Mouse (Mus musculus): ENCODE measurements around the gene Arhgap32. TPM values are rescaled to one million over a fixed set of nuclear protein-coding genes. Genes with fewer than 3 reads are reported as not detected.
A peak's percentile ranks its signal among the peaks of the same experiment; 100 is the strongest.
"Not testable (repeated sequence)": the region's sequence is repeated elsewhere in the genome, so short reads cannot be mapped to it uniquely, and the experiment has no call there.

Arhgap32 gene
- total RNA-seq, 4 experiments from 2014 or later, result 213 to 272 (median 226) TPM

DNA sequence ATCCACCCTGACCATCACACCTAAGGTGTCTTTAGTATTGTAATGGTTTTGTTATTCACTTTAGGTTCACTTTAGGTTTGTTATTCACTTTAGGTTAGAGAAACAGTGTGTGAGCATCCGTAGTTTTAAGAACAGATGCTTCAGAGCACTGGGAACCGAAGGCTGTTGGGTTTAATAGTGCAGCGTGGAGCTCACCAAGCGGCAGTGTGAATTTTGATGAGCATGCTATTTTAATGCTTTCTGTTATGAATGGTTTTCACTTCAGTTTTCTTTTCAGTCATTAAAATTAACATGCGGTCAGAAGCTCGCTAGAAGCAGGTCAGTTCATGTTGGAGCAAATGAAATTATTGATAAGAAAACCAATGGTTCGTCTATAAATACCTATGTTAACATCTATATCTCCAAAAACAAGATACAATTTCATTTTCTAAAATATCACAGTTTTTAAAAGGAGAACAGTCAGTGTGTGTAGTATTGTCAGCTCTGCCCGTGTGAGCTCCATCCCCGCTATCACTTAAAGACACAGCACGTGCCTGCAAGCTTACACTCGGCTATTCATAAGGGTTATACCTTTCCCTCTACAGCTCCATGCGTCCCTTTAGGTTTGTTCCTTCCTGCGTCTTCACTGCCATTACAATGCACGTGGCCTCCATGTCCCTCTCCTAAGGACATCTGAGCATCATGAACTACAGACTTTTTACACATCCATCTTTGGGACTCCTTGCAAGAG is 21.9 kb downstream of the Arhgap32 start:
- DNase-seq (ENCODE audit: low spot score in 2 of 2), result no peak

DNA sequence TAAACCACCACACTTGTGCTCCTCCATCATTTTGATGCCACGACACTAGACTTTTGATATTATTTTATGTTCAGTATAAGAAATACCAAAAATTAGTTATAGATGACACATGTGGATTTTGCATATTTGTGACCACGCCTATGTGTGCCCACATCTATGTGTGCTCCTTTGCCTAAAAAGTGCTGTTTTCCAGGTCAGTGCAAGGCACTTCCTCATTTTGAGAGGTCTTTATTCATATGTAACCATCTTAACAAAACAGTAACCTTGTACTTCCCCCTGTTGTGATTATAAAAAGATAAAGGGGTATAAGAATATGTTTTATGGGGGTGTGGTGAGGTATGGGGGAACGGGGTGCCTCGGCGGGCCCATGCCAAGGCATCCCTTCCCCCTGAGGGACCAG is 22.7 kb downstream of the Arhgap32 start:
- DNase-seq (ENCODE audit: low spot score in 2 of 2), result no peak

GRCm38 (mm10) chr9:32139641-32140040 is 23.7 kb downstream of the Arhgap32 start:
- DNase-seq (ENCODE audit: low spot score in 2 of 2), result no peak

GRCm38 (mm10) chr9:32142834-32143233 is 26.9 kb downstream of the Arhgap32 start:
- DNase-seq (ENCODE audit: low spot score in 2 of 2), result no peak

- no peak for DNase-seq (ENCODE audit: low spot score in 2 of 2)
These were observed 27.5 kb downstream of the Arhgap32 start for GRCm38 (mm10) chr9:32143451-32143850.

DNA sequence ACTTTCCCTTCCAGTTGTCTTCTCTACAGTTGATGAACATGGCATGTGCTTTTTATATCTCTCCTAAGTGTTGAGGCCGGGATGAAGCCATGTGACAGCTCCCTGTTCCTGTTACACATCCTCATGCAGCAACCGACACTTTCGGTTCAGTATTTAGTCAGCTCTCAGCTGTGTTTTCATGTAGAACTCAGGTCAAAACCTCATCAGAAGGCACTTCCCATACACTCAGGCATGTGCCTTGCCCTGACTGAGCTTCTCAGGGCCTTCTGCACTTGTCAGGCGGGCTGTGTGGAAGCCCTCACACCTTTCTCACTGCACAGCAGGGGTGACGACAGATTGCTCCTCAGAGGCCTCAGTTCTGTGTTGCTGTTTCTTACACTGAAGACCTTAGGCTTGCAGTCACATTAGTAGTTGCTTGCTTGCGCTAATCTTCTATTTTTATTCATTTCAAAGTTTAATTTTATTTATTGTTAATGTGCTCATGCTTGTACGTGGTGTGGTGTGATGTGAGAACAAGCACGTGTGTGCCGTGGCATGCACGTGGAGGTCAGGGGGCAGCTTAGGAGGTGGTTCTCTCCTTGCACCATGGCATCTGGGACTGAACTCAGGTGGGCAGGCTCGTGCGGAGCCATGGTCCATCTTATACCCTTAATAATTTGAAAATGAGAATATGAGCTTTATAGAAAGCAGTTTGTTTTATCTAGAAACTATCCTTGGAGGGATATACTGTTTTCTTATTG is 30.5 kb downstream of the Arhgap32 start:
- DNase-seq (ENCODE audit: low spot score in 2 of 2), result no peak

DNA sequence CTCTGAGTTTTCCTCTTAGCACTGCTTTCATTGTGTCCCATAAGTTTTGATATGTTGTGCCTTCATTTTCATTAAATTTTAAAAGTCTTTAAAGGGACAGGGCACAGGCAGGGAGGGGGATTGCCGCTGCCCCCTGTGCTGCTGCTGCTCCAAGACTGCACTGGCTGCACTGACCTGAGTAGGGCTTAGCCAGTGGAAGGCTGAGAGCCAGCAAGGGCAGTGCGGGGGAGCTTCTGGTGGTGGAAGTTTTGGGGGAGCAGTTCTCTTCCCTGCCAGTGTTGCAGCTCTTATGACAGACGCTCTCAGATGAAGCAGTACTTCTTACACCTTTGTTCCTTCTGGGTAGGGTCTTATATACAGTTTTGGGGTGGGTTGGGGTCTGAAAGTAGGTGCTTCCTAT is 33.3 kb downstream of the Arhgap32 start:
- no peak for DNase-seq (ENCODE audit: low spot score in 2 of 2)

GRCm38 (mm10) chr9:32149836-32150642 is 34.1 kb downstream of the Arhgap32 start:
- DNase-seq (ENCODE audit: low spot score in 2 of 2), result no peak

DNA sequence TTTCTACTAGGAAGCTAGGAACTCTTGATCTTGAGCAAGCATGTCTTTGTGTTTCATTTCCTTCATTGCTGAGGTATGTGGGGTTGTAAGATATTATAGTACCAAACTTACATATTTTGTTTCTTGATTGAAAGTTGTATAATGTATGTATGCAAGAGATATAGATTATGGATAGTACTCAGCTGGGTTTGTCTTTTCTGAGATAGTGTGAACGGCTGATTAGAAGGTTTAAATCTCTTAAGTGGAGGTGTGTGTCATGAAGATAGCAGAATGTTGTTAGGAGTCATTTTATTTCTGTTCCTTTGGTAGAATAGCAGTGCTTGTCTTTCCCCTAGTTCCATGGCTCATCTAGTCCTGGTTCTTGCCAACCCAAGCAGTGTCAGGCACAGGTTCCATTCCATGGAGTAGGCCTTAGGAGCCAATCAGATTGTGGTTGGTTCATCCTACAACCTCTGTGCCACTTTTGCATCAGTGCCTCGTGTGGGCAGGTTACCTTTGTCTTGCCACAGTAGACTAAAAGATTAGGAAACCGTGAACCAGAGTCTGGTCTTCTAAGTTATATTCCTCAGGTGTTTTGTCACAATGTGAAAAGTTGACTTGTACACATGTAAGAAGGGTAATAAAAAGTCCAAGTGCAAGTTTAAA is 38.9 kb downstream of the Arhgap32 start:
- no peak for DNase-seq (ENCODE audit: low spot score in 2 of 2)

DNA sequence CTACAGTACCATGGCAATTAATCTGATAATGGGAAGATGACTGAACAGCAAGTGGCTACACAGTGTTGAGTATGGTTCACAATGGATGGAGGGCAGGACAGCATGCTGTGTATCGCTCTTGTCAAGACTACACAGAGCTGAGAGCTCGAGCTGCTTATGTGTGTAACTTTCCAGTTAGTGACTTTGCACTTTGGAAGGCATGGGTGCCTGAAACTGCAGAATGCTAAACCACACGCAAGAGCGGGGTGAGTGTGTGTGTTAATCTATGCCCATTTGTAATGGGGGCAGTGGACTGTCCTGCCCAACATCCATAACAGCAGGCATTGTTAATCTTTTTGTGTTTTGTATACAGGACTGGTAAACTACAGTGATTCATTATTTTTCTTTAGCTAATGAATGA is 40.8 kb downstream of the Arhgap32 start:
- DNase-seq (ENCODE audit: low spot score in 2 of 2), result no peak

- no peak for DNase-seq (ENCODE audit: low spot score in 2 of 2)
These were observed 41.3 kb downstream of the Arhgap32 start for GRCm38 (mm10) chr9:32157201-32157600.

- peak; percentile 33 to 55 for DNase-seq (ENCODE audit: low spot score in 2 of 2)
These were observed 43.1 kb downstream of the Arhgap32 start for GRCm38 (mm10) chr9:32158837-32159543.

- DNase-seq (ENCODE audit: low spot score in 2 of 2), result no peak
These were observed 43.8 kb downstream of the Arhgap32 start for GRCm38 (mm10) chr9:32159724-32160123.

- DNase-seq (ENCODE audit: low spot score in 2 of 2), result no peak
These were observed 46.9 kb downstream of the Arhgap32 start for GRCm38 (mm10) chr9:32162792-32163191.

GRCm38 (mm10) chr9:32163820-32164219 is 47.9 kb downstream of the Arhgap32 start:
- not testable (repeated sequence) for DNase-seq (ENCODE audit: low spot score in 2 of 2)

DNA sequence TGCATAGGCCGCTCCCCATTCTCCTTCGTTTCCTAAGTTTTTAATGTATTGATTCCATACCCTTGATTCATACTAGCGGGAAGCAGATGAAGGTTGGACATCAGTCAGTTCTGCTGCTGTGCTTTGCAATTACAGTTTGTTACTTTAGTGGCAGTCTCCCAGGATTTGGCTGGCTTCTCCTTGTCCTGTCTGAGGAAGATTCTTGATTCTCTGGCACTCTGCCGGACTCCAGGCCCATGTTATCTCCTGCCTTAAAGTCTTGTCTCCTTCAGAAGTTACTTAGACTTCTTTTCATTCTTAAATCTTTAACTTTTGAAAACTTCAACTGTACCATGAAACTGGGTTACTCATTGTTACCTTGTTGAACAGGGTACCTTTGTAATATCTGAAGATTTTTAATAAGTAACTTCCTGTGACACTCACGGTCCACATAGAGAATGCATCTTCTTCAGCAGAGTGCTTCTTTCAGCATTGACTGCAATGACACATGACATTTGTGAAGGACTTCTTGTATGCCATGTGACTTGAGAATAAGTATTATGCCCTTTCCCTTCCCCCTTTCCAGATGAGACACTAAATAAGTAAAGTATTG is 52.7 kb downstream of the Arhgap32 start:
- no peak for DNase-seq (ENCODE audit: low spot score in 2 of 2)

DNA sequence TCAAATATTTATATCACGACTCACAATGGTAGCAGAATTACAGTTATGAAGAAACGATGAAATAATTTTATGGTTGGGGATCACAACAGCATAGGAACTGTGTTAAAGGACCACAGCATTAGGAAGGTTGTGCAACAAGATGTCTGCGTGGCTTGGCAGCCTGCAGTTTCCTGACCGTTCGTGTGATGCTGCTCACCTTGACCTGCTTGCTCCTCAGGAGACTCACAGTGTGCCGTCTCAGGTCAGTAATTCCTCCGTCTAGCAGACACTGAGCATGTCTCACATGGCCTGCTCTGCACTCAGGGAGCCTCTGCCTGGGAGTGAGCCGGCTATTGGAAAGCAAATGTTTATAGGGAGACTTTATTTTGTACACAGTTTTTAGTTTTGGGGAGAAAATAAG is 54.8 kb downstream of the Arhgap32 start:
- DNase-seq (ENCODE audit: low spot score in 2 of 2), result no peak

- no peak for DNase-seq (ENCODE audit: low spot score in 2 of 2)
These were observed 60.7 kb downstream of the Arhgap32 start for GRCm38 (mm10) chr9:32176612-32177011.

- DNase-seq (ENCODE audit: low spot score in 2 of 2), result no peak
These were observed 65.2 kb downstream of the Arhgap32 start for GRCm38 (mm10) chr9:32181170-32181569.

- no peak for DNase-seq (ENCODE audit: low spot score in 2 of 2)
These were observed 70.6 kb downstream of the Arhgap32 start for GRCm38 (mm10) chr9:32186489-32186888.
